Mouse (Mus musculus) adrenal gland, postnatal 10 days (tissue): Measurements from ENCODE around the gene Zfp664. TPM values are rescaled to one million over a fixed set of nuclear protein-coding genes. Genes with fewer than 3 reads are reported as not detected.
A peak's percentile ranks its signal among the peaks of the same experiment; 100 is the strongest.

Experiments used
- DNase-seq: peaks from one replicate; pipeline ENCODE4 v3.0.0; 2021; ENCODE audit warnings: mixed read lengths
- total RNA-seq, 2 experiments: library from RNA; stranded (reverse); gene quantifications; 2 replicates each; pipeline ENCODE4 v1.2.3; 2021

Zfp664 gene
- total RNA-seq, 2 experiments from 2014 or later, result 48.5 to 58.8 TPM

GRCm38 (mm10) chr5:124929425-124930054, 67.0 kb downstream of the Zfp664 start:
- peak; percentile 48 for DNase-seq

GRCm38 (mm10) chr5:124930055-124930439, 67.6 kb downstream of the Zfp664 start:
- peak; percentile 60 for DNase-seq

GRCm38 (mm10) chr5:124930603-124931002, 68.1 kb downstream of the Zfp664 start:
- DNase-seq, result no peak

- DNase-seq, result no peak
Measured at GRCm38 (mm10) chr5:124931076-124931475, 68.6 kb downstream of the Zfp664 start.

- no peak for DNase-seq
Measured at GRCm38 (mm10) chr5:124934558-124934957, 72.1 kb downstream of the Zfp664 start.

- DNase-seq, result no peak
Measured at GRCm38 (mm10) chr5:124943181-124943792, 80.8 kb downstream of the Zfp664 start.

GRCm38 (mm10) chr5:124943793-124944383, 81.4 kb downstream of the Zfp664 start:
- DNase-seq, result peak; percentile 78

GRCm38 (mm10) chr5:124944384-124944783, 81.9 kb downstream of the Zfp664 start:
- DNase-seq, result no peak

GRCm38 (mm10) chr5:124945046-124945445, 82.6 kb downstream of the Zfp664 start:
- no peak for DNase-seq

- DNase-seq, result no peak
Measured at GRCm38 (mm10) chr5:124950623-124951278, 88.3 kb downstream of the Zfp664 start.

GRCm38 (mm10) chr5:124951333-124951732, 88.8 kb downstream of the Zfp664 start:
- no peak for DNase-seq

Other genes starting within 250 kb of the Zfp664 start
- 10 to 100 TPM; 54.1 to 59.2 TPM for gene Atp6v0a2, start 234.1 kb upstream of the Zfp664 start, total RNA-seq
- 1 to 10 TPM in 1 of 2 experiments, under 1 TPM in 1; 0.33 to 1.2 TPM for gene Dnah10, start 137.6 kb upstream of the Zfp664 start, total RNA-seq
- 1 to 10 TPM; 4.3 to 6.1 TPM for gene Ccdc92, start 267 bp upstream of the Zfp664 start, total RNA-seq
- 1 to 10 TPM; 4.3 TPM for gene Rflna, start 140.5 kb downstream of the Zfp664 start, total RNA-seq